Mouse (Mus musculus) lung, embryonic 16.5 days (tissue): ENCODE measurements at regions not wholly inside any gene's neighbourhood (a gene's known extent, or its start where the extent isn't known, plus 50 kb on each side); places are given as distances from the start of the nearest gene placed in this dataset.
A peak's percentile ranks its signal among the peaks of the same experiment; 100 is the strongest.

Source experiments
- ATAC-seq: fragments of 200-750 bp; cut with Nextera tagmentation; 2 replicates; pipeline ENCODE4 v1.8.0; 2017; ENCODE audit warnings: low read depth, mild to moderate bottlenecking, moderate library complexity
- H3K27ac ChIP-seq: fragments of 300-500 bp; sonication (generic); 2 replicates; pipeline ENCODE4 v1.5.1; 2014; ENCODE audit warnings: mild to moderate bottlenecking, control low read depth, low read length
- H3K27me3 ChIP-seq: fragments of 300-500 bp; sonication (generic); 2 replicates; pipeline ENCODE4 v1.6.1; 2014; ENCODE audit warnings: low read depth, low read length, mixed read lengths; ENCODE audit not compliant: control insufficient read depth, insufficient read depth
- H3K36me3 ChIP-seq: fragments of 300-500 bp; sonication (generic); 2 replicates; pipeline ENCODE4 v1.6.1; 2014; ENCODE audit warnings: low read length; ENCODE audit not compliant: control insufficient read depth, insufficient read depth
- H3K4me1 ChIP-seq: fragments of 300-500 bp; sonication (generic); replicated peaks from 2 replicates; pipeline ENCODE4 v1.6.1; 2014; ENCODE audit warnings: low read length, mixed read lengths; ENCODE audit not compliant: control insufficient read depth, insufficient read depth
- H3K4me2 ChIP-seq: fragments of 300-500 bp; sonication (generic); 2 replicates; pipeline ENCODE4 v1.6.1; 2014; ENCODE audit warnings: low read depth, low read length, control low read depth
- H3K4me3 ChIP-seq: fragments of 300-500 bp; sonication (generic); 2 replicates; pipeline ENCODE4 v1.5.1; 2014; ENCODE audit warnings: mild to moderate bottlenecking, low read length, control low read depth
- H3K9ac ChIP-seq: fragments of 300-500 bp; sonication (generic); 2 replicates; pipeline ENCODE4 v1.6.1; 2014; ENCODE audit warnings: low read length, control low read depth
- H3K9me3 ChIP-seq: fragments of 300-500 bp; sonication (generic); 2 replicates; pipeline ENCODE4 v1.6.1; 2016; ENCODE audit warnings: low read length; ENCODE audit not compliant: control insufficient read depth
- whole genome bisulfite sequencing: fragments of 180-500 bp; shearing (Covaris S2); extraction: QIAGEN DNeasy Blood & Tissue Kit; methylation state at CpG from one replicate; pipeline ENCODE4 v1.1.7; 2014; 5-methylcytosine and 5-hydroxymethylcytosine counted together

GRCm38 (mm10) chr14:105402556-105402955 is 144.2 kb downstream of the Ndfip2 start:
- ATAC-seq, result no peak
- WGBS, result 94% methylated on average over 10 of the region's 10 CpGs
- Histone ChIP-seq H3K4me3 (no peak overlapping the region), H3K9ac (no peak overlapping the region), H3K4me1 (peaks cover 3% of the 10 kb centered on the region; the same call in 1 of the 2 replicates), H3K27me3 (no peaks in the 10 kb centered on the region; the same call in 1 of the 2 replicates), H3K4me2 (no peak overlapping the region), H3K9me3 (no peaks in the 10 kb centered on the region), H3K27ac (no peak overlapping the region), H3K36me3 (no peaks in the 10 kb centered on the region)

- Histone ChIP-seq H3K4me2 (peak overlapping the region; percentile 42), H3K36me3 (no peaks in the 10 kb centered on the region), H3K4me3 (no peak overlapping the region), H3K4me1 (peaks cover 4% of the 10 kb centered on the region), H3K27me3 (no peaks in the 10 kb centered on the region; the same call in 1 of the 2 replicates), H3K9ac (no peak overlapping the region), H3K27ac (no peak overlapping the region), H3K9me3 (no peaks in the 10 kb centered on the region)
- WGBS, result 13% methylated on average over 8 of the region's 8 CpGs
- peak; percentile 84 for ATAC-seq
Observed at GRCm38 (mm10) chr14:105397467-105397866, 139.1 kb downstream of the Ndfip2 start.

GRCm38 (mm10) chr14:105392079-105392813 is 133.9 kb downstream of the Ndfip2 start:
- H3K27ac ChIP-seq, result peak overlapping the region; percentile 5; the same call in 1 of the 2 replicates
- no peak overlapping the region for H3K4me3 ChIP-seq
- peak overlapping the region; percentile 12 for H3K4me2 ChIP-seq
- H3K27me3 ChIP-seq, result no peaks in the 10 kb centered on the region
- peaks cover 12% of the 10 kb centered on the region for H3K4me1 ChIP-seq
- H3K9me3 ChIP-seq, result no peaks in the 10 kb centered on the region
- 46% methylated on average over 21 of the region's 21 CpGs for whole genome bisulfite sequencing
- H3K36me3 ChIP-seq, result no peaks in the 10 kb centered on the region
- ATAC-seq, result peak; percentile 68
- H3K9ac ChIP-seq, result no peak overlapping the region

- peak; percentile 68 for ATAC-seq
- peaks cover 12% of the 10 kb centered on the region for H3K4me1 ChIP-seq
- H3K27me3 ChIP-seq, result no peaks in the 10 kb centered on the region
- H3K9me3 ChIP-seq, result no peaks in the 10 kb centered on the region
- H3K36me3 ChIP-seq, result no peaks in the 10 kb centered on the region
- peak overlapping the region; percentile 69 for H3K27ac ChIP-seq
- peak overlapping the region; percentile 36 for H3K4me2 ChIP-seq
- WGBS, result 62% methylated on average over 11 of the region's 11 CpGs
- H3K9ac ChIP-seq, result no peak overlapping the region; the same call in 1 of the 2 replicates
- H3K4me3 ChIP-seq, result no peak overlapping the region
Observed at GRCm38 (mm10) chr14:105391430-105391829, 133.1 kb downstream of the Ndfip2 start.

GRCm38 (mm10) chr14:105385119-105385518 is 126.7 kb downstream of the Ndfip2 start:
- Histone ChIP-seq H3K9ac (no peak overlapping the region), H3K4me3 (no peak overlapping the region), H3K4me1 (peaks cover 5% of the 10 kb centered on the region), H3K4me2 (no peak overlapping the region), H3K27me3 (no peaks in the 10 kb centered on the region), H3K27ac (no peak overlapping the region), H3K9me3 (no peaks in the 10 kb centered on the region), H3K36me3 (no peaks in the 10 kb centered on the region)
- no peak for ATAC-seq
- WGBS, result 82% methylated on average over 4 of the region's 4 CpGs

- Histone ChIP-seq H3K27ac (no peak overlapping the region), H3K36me3 (no peaks in the 10 kb centered on the region), H3K4me3 (no peak overlapping the region), H3K27me3 (no peaks in the 10 kb centered on the region), H3K4me2 (no peak overlapping the region), H3K4me1 (peaks cover 5% of the 10 kb centered on the region), H3K9ac (no peak overlapping the region), H3K9me3 (no peaks in the 10 kb centered on the region)
- WGBS, result 66% methylated on average over 5 of the region's 5 CpGs
- no peak for ATAC-seq
Observed at GRCm38 (mm10) chr14:105383382-105383781, 125.0 kb downstream of the Ndfip2 start.

- no peak for ATAC-seq
- no peaks in the 10 kb centered on the region for H3K27me3 ChIP-seq
- H3K9me3 ChIP-seq, result no peaks in the 10 kb centered on the region
- H3K9ac ChIP-seq, result no peak overlapping the region
- peaks cover 12% of the 10 kb centered on the region for H3K4me1 ChIP-seq
- H3K4me3 ChIP-seq, result no peak overlapping the region
- H3K4me2 ChIP-seq, result no peak overlapping the region
- H3K36me3 ChIP-seq, result no peaks in the 10 kb centered on the region
- no peak overlapping the region for H3K27ac ChIP-seq
- WGBS, result 50% methylated on average over 4 of the region's 4 CpGs
Observed at GRCm38 (mm10) chr14:105380101-105380500, 121.7 kb downstream of the Ndfip2 start.

GRCm38 (mm10) chr14:105377770-105378169 is 119.4 kb downstream of the Ndfip2 start:
- H3K27ac ChIP-seq, result no peak overlapping the region
- no peak overlapping the region for H3K9ac ChIP-seq
- no peaks in the 10 kb centered on the region for H3K9me3 ChIP-seq
- peak; percentile 78 for ATAC-seq
- no peak overlapping the region for H3K4me3 ChIP-seq
- H3K4me2 ChIP-seq, result no peak overlapping the region
- H3K36me3 ChIP-seq, result no peaks in the 10 kb centered on the region
- H3K4me1 ChIP-seq, result peaks cover 12% of the 10 kb centered on the region
- 8% methylated on average over 5 of the region's 5 CpGs for WGBS
- H3K27me3 ChIP-seq, result no peaks in the 10 kb centered on the region

- Histone ChIP-seq H3K27ac (no peak overlapping the region), H3K4me2 (no peak overlapping the region), H3K9ac (no peak overlapping the region), H3K9me3 (no peaks in the 10 kb centered on the region), H3K4me1 (peaks cover 8% of the 10 kb centered on the region), H3K4me3 (no peak overlapping the region), H3K36me3 (no peaks in the 10 kb centered on the region), H3K27me3 (no peaks in the 10 kb centered on the region)
- 56% methylated on average over 4 of the region's 4 CpGs for WGBS
- no peak for ATAC-seq
Observed at GRCm38 (mm10) chr14:105377035-105377621, 118.8 kb downstream of the Ndfip2 start.
